Mouse (Mus musculus): ENCODE results near the gene Lgr6.

Gene Lgr6

DNA sequence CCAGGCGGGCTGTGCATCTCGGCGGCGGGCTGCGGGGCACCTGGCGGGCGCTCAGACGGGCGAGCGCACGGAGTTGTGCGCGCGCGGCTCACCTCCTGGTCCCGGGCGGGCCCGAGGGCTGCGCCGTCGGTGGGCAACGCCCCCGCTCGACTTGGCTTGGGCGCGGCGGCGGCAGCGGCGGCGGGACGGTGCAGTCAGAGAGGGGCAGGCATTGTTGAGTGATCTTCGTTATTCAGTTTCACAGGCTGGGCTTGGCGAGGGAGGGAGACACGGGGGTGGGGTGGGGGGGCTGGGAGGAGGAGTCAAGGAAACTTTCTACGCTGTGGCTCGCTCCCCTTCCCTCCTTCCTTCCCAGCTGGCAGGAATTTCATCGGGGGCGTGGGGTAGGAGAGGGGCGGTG is at the start of gene Lgr6:
Gene Lgr6, minus strand, starts transcription at position 153 of the 400 bp plus-strand sequence.
- no peak for DNase-seq (ENCODE audit: low spot score in 2 of 2)

DNA sequence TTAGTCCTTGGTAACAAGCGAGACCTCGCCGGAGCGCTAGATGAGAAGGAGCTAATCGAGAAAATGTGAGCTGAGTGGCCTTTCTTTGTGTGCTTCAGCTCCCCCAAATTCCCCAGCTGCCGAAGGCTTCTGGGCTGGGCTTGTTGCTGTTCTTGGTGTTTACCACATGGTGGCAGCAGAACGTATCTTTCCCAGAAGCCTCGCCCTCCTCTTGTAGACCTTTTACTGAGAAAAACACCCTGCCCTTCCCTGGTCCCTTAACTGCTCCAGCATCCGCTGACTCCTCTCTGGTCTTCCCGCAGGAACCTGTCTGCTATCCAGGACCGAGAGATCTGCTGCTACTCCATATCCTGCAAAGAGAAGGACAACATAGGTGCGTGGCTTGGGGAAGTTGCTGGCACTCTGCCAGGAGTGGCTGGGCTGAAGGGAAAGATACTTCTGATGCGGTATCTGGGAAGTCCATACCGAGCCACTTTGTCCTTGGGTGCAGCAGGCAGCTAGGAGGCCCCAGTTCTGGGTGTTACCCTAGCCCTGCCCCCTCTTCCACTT is 49.4 kb upstream of the Lgr6 start:
- peak; percentile 72 to 79 for DNase-seq (ENCODE audit: low spot score in 2 of 2)

DNA sequence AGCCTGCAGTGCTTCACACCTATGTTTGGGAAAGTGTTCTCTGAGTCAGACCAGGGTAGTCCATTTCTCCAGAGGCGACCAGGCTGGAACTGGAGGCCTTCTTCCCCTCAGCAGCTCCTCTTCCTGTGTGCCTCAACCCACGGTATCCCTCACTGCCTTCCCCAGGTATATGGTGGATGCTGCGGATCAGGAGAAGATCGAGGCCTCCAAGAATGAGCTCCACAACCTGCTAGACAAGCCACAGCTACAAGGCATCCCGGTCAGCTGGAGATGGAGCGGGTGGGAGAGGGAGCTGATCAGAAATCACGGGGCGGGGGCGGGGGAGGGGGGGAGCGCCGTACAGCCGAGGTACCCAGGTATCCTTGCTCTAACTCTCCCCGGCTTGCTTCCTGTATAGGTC is 48.9 kb upstream of the Lgr6 start:
- DNase-seq (ENCODE audit: low spot score in 2 of 2) = no peak

DNA sequence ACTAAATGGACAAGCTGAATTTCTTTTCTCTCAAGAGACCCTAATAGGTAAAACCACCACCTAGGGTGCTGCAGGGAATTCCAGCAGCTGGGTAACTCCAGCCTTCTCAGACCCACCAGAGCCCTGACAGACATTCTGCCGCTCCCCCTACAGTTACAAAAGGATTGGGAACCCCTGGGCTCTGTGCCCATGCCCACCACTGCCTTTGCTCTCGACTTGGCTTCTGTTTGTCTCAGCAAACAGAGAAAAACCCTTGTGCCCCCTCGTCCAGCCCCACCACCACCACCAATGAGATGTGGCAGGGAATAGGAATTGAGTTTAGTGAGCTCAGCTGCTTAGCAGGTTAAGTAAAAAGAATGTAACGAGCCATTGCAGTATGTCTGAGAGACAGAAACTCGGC is 43.9 kb upstream of the Lgr6 start:
- DNase-seq (ENCODE audit: low spot score in 2 of 2) = no peak

DNA sequence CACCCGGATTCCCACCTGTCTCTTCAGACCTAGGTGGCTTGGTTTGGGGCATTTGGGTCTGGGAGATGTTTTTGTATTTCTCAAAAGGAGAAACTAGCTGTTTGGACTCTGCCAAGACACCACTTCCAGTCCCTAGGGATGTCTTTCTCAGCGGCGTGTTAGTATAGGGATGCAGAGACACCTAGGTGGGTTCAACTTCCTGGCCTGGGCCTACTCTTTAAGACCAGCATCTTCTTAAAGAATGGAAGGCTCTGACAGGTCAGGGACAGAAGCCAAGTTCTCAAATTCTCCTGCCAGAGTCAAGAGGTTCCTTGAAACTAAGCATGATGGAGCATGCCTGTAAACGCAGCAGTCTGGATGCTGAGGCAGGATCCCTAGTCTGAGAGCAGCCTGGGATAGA is 43.4 kb upstream of the Lgr6 start:
- no peak for DNase-seq (ENCODE audit: low spot score in 2 of 2)

DNA sequence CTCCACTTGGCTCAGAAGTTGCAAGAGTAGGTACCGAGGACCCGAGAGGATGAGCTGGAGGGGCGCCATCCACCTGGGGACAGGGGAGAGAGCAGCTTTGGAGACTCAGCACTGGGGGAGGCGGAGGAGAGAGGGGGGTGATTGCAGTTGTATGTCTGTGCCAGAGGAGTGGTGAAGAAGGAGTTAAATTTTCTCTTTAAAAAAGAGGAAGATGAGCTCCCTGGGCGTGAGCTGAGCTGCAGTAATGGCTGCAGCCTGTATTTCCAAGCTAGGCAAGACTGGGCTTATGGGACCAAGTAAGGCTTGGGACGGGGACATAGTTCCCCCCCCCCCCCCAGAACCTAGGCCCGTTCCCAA is 42.6 kb upstream of the Lgr6 start:
- DNase-seq (ENCODE audit: low spot score in 2 of 2) = no peak

DNA sequence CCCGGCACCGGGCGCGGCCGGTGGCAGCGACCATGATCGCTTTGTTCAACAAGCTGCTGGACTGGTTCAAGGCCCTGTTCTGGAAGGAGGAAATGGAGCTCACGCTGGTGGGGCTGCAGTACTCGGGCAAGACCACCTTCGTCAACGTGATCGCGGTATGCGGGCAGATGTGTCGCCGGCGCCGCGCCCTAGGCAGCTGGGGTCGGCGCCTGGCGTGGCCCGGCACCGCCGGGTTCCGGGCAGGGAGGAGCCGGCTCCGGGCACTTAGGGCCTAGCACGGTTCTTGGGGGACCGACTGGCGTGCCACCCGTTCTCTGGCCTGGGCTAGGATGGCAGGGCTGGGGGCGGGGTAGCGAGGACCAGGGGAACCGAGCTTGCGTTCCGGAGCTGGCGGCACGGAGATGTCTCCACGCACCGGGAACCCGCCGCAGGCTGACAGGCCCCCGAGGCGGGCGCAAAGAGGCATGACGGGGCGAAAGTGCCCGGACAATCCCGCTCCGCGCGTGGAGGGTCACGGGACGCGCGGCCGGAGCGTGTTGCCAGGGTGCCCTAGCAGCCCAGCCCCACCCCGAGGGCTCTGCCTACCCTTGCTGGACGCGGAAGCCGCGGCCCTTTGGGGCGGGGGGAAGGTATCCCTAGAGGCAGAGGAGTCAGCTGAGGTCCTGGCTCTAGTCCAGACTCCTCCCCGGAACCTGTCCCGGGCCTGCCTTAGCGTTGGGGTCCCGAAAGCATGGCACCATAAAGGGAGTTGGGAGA is 42.0 kb upstream of the Lgr6 start:
- peak; percentile 83 to 86 for DNase-seq (ENCODE audit: low spot score in 2 of 2)

DNA sequence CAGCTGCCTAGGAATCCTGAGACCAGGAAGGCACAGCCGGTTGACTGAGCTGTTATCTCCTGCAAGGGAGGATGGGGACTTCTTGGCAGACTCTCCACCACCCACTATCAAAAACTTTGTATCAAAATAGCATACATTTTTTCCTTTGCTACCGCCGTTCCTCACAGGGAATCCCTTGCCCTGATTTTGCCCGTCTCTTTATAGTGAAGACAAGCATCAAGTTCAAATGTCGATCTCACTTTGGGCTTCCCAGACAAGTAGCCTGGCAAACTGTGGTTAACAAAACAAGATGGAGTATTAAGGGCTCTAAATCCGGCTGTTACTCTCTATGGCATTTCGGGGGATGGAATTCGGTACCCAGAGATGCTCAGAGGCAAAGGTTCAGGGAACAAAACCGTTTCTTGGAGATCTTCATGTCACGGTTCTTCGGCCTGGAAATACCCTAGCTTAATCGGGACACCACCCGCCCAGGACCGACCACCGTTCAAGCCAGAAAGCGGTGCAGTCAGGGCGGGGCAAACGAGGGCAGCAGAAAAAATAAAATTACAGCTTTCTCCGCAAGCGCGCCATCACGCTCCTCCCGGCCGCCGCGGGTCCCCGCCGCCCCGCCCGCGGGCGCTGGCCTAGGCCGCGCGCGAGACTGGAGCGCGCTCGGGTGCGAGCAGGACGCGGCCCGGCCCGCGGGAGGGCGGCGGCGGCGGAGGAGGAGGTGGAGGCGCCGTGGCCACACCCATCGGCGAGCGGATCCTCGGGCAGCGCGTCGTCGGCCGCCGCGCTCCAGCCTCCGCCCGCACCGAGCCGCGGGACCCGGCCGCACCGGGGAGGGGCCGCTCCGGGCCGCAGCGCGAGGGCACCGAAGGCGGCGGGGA is 41.2 kb upstream of the Lgr6 start, which contains the start of gene Arl8a:
Gene Arl8a, plus strand, starts transcription at position 748 of the 869 bp plus-strand sequence.
- DNase-seq (ENCODE audit: low spot score in 2 of 2) = peak; percentile 76 to 87

DNA sequence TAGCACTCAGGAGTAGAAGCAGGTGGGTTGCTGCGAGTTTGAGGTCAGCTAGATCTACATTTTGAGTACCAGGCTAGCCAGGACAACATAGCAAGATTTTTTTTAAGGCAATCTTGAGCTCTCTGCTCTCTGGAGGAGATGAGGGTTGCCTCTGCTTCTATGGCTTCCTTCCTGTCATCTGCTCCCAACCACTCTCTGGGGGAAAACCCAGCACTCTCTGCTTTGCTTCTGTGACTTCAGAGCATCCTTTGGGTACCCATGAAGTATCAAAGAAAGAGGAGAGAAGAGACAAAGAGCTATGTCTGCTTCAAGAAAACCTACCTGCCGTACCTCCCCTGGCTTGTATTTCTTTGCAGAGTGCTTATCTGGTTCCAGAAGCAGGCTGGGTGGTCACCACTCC is 38.9 kb upstream of the Lgr6 start:
- DNase-seq (ENCODE audit: low spot score in 2 of 2) = no peak

DNA sequence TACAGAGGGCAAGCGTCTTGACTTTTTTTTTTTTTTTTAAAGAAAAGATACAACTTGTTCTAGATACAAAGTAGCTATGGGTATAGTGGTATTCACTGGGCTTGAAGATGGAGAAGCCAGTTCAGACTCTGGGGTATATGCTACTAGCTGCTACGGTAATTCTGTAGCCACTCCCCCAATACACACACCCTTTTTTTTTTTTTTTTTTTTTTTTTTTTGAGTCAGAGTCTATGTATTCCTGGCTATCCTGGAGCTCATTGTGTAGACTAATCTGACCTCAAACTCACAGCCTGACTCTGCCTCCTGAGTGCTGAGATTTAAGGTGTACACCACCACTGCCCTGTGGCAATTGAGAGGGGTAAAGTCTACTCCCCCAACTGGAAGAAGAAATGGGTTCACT is 37.4 kb upstream of the Lgr6 start:
- no peak for DNase-seq (ENCODE audit: low spot score in 2 of 2)

DNA sequence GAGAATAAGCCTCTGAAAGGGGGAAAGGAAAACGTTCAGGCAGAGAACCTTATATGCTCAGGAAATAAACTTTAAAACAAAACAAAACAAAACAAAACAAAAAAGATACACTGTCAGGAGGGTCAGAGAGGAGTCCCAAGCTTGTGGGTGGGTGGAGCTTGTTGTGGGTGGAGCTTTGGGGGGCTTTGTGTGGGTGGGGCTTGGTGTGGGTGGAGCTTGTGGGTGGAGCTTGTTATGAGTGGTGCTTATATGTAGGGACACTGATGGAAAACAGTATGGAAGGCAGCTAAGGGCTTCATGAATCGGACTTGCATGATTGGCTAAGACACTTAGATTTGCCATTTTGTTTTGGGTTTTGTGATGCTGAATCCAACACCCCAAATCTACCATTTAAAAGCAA is 34.8 kb upstream of the Lgr6 start:
- no peak for DNase-seq (ENCODE audit: low spot score in 2 of 2)

DNA sequence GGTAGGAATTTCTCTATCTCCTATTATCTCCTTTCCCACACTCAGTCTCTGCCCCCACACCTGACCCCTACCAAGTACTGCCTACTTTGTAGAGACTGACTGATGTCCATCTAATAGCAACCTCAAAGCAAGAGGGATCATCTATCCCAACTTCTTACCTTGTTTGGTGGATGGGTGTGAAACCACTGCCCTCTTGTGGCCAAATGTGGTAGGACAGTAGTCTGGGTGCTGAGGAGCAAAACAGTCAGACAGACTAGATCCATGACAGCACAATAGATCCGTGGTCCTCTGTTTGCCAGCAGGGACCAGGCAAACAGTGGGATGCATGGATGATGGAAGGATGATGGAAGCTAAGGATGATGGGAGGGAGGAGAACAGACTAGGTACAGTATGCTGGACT is 31.4 kb upstream of the Lgr6 start:
- DNase-seq (ENCODE audit: low spot score in 2 of 2) = peak in 1 of 2 experiments; percentile 61

DNA sequence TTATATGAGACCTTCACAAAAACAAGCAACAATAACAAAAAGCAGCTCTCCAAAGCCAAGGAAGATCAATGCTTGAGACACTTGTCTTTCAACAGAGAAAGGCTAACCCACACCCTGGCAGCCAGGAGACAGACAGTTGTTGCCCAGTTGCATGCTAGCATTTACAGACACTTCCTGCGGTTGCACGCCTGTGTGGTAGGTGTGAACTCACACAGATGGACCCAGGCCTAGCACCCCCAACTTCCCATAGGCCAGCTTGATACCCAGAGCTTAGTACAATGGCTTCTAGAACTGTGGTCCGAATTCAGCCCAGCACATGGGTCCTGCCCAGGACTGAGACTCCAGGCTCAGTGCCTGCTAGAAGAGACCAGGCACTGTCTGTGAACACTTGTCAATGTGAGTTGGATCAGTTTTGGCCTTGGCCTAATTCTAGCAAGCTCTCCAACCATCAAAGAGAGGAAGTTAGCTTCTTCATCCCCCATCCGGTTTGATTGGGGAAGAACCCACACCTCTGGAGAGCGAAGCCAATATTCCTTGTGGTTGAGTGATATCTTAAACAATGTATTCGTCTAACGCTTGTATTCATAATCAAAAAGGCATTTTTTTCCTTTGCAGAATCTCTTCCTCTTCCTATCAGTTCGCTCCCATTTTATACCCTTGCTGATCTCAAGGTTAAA is 30.2 kb upstream of the Lgr6 start:
- DNase-seq (ENCODE audit: low spot score in 2 of 2) = no peak

DNA sequence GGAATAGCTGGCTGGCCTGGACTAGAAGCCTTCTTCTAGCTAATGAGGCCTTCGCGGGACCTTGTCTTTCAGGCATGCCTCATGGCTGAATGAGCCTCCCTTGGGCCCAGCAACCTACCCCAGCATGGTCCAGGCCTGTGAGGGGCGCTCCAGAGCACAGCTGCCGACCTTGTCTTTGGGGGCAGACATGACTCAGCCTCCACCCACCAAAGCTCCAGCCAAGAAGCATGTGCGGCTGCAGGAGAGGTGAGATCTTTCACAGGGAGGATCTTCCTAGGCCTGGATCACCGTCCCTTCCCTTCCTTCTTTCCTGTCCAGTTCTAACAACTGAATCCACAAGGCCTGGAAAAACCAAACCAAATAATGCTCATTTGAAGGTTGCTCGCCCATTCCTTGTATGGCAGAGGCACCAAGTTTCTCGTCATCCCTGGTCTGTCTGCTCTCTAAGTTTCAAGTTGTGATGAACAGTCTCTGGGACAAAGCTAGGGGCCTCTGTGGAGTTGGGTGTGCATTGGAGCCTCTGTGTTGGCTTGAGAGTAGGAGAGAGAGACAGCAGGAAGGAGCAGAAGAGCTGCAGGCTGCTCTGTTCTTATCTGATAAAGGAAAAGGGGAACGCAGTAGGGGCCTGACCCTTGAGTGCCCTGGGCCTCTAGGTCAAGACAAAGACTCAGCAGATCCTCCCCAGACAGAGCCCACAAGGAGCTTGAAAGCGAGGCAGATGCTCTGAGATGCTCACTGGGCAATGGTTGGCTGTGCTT is 28.8 kb upstream of the Lgr6 start:
- DNase-seq (ENCODE audit: low spot score in 2 of 2) = no peak

DNA sequence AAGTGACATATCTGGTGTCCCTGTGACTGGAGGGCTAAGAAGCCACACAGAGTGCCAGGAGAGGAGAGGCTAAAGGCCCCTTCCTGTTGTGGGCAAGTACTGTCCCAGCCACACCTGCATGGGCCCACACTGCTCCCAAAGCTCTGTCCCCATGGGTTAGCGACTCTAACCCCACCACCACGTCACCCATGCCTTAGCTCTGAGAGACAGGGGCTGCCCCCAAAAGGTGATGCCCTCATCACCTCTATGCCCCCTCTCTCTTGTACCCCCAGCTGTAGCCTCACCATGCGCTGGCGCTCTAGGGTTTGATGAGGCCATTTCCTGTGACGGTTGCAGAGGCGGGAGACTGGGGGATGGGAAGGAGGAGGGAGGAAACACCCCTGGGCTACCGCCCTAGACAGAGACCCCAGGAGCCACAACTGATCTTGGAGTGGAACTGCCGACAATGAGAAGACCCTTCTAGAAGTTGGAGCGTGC is 27.9 kb upstream of the Lgr6 start:
- DNase-seq (ENCODE audit: low spot score in 2 of 2) = no peak

DNA sequence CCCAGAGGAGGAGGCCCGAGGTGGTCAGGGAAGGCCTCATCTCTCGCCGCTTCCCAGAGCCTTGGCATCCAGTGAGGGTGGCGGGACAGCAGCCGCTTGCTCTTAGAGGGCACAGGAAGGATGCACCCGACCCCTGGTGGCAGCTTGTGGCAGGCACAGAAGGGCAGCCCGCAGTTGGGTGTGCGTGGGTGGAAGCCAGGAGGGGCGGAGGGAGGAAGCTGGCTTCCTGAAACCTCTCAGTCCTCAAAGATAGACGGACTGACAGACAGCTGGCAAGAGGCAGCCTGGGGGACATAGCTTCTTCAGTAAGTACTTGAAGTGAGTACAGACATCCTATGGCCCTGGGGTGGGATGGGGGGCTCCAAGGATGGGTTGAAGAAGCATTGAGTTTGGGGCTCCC is 27.4 kb upstream of the Lgr6 start, which contains the start of gene Ptpn7:
Gene Ptpn7, plus strand, starts transcription at position 228 of the 400 bp plus-strand sequence.
- peak in 1 of 2 experiments; percentile 65 for DNase-seq (ENCODE audit: low spot score in 2 of 2)

DNA sequence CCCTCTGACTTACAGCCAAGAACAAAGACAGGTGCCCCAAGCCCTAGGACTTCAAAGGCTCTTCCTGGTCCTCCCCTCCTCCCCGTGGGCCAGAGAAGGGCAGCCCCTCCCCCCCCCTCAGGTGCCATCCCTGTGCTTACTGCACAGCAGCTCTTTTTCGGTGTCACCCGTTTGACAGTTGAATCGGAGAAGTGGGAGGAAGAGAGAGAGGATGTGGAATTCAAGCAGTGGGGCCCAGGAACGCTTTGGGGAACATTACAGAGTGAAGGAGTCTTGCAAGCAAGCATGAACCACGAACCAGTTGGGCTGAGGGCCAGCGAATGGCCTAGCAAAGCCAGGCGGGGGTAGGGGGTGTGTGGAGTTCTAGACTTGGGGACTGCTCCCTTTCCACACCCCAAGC is 26.5 kb upstream of the Lgr6 start:
- no peak for DNase-seq (ENCODE audit: low spot score in 2 of 2)

DNA sequence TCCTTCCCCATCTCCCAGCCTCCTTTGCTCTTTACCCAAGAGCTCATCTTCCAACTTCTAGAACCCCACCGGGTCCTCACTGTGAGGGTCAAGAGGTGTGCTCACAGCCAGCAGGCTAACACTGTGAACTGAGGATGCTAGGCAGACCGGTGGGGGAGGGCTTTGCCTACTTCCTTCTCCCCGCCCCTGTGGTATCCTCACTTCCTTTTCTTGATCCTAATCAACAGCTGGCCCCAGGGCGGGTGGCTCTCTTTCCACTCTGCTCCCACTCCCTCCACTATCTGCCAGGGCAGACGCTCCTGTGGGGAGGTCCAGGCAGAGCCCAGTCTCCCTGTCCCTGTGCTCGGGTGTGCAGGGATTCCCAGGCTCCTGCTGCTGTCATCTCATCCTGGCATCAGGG is 26.0 kb upstream of the Lgr6 start:
- no peak for DNase-seq (ENCODE audit: low spot score in 2 of 2)

DNA sequence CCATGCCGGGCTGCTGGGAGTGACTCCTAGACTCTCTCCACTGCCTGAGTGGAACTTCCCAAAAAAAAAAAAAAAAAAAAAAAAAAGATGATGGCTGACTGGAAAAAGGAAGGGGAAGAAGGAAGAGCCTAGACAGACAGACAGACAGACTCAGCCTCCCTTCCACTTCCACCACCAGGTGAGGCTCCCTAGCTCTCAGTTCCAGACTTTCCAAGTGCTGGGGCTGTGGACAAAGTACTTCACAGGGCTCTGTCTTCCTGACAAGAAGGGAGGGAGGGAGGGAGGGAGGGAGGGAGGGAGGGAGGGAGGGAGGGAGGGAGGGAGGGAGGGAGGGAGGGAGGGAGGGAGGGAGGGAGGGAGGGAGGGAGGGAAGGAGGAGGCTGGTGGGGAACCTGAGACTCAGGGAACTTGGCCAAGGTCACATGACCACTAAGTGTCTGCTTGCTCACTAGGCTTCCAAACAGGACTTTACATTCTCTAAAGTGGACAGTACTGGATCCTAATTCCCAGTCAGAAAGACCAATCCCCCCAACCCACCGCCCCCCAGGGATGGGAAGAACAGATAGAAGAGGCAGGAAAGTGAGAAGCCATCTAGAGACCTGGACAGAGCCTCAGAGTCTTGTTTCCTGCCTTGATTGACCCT is 25.4 kb upstream of the Lgr6 start:
- DNase-seq (ENCODE audit: low spot score in 2 of 2) = no peak

DNA sequence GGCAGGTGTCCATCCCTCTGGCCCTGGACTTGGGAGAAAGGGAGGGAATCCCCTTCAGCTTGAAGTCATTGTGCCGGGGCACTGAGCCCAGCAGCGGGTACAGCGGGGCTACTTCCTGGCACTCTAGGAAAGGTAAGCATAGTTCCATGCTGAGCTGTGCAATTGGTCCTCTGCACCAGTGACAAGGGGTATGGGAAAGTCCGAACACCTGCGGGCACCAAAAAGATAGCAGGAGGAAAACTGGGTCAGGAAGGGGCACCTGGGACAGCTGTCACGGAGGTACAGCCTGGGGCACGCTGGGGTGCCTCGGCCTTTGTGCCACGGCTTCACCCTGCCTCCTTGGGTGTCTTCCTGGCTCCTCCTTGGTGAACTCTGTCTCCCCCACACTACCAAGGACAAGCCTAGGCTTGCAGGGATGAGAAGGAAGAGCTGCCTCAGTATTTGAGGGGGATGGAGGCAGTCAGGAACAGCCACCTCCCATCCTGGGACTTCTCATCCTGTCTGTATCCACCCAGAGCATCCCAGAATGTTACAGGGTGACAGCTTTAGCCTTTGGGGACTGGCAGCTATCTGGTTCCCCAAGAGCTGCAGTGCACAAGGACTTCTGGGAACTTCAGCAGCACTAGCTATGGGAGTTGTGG is 24.6 kb upstream of the Lgr6 start:
- no peak for DNase-seq (ENCODE audit: low spot score in 2 of 2)
